Mouse (Mus musculus) left cerebral cortex, adult 11 months (tissue): ENCODE data around the gene Rpn1.

Source experiments
- DNase-seq: peaks from one replicate; pipeline ENCODE4 v3.0.0; 2022; ENCODE audit warnings: low spot score

The Rpn1 gene

GRCm38 (mm10) chr6:88065968-88066367 lies 18.3 kb upstream of the Rpn1 start:
- DNase-seq, result no peak

- DNase-seq, result no peak
Measured at GRCm38 (mm10) chr6:88067722-88068121, 16.6 kb upstream of the Rpn1 start.

GRCm38 (mm10) chr6:88068739-88069138 lies 15.5 kb upstream of the Rpn1 start:
- DNase-seq, result no peak

- no peak for DNase-seq
Measured at GRCm38 (mm10) chr6:88070468-88070867, 13.8 kb upstream of the Rpn1 start.

- DNase-seq, result no peak
Measured at GRCm38 (mm10) chr6:88071216-88071615, 13.1 kb upstream of the Rpn1 start.

- DNase-seq, result peak; percentile 94
Measured at GRCm38 (mm10) chr6:88074752-88075554, 9.3 kb upstream of the Rpn1 start.

- no peak for DNase-seq
Measured at GRCm38 (mm10) chr6:88075960-88076517, 8.2 kb upstream of the Rpn1 start.

GRCm38 (mm10) chr6:88083095-88083494 lies 1.2 kb upstream of the Rpn1 start:
- DNase-seq, result no peak

- DNase-seq, result no peak
Measured at GRCm38 (mm10) chr6:88083672-88084071, 610 bp upstream of the Rpn1 start.

GRCm38 (mm10) chr6:88088971-88089370 lies 4.7 kb downstream of the Rpn1 start:
- no peak for DNase-seq

- no peak for DNase-seq
Measured at GRCm38 (mm10) chr6:88095377-88095776, 11.1 kb downstream of the Rpn1 start.

GRCm38 (mm10) chr6:88102096-88102495 lies 17.8 kb downstream of the Rpn1 start:
- DNase-seq, result no peak

- peak; percentile 95 for DNase-seq
Measured at GRCm38 (mm10) chr6:88105783-88106611, 21.7 kb downstream of the Rpn1 start.

- DNase-seq, result no peak
Measured at GRCm38 (mm10) chr6:88106612-88107123, 22.4 kb downstream of the Rpn1 start.

- DNase-seq, result no peak
Measured at GRCm38 (mm10) chr6:88107661-88108535, 23.6 kb downstream of the Rpn1 start.

GRCm38 (mm10) chr6:88113139-88113538 lies 28.9 kb downstream of the Rpn1 start:
- DNase-seq, result no peak

- DNase-seq, result no peak
Measured at GRCm38 (mm10) chr6:88114414-88114813, 30.1 kb downstream of the Rpn1 start.

GRCm38 (mm10) chr6:88116347-88117183 lies 32.3 kb downstream of the Rpn1 start:
- no peak for DNase-seq

GRCm38 (mm10) chr6:88117184-88117575 lies 32.9 kb downstream of the Rpn1 start:
- DNase-seq, result no peak

- no peak for DNase-seq
Measured at GRCm38 (mm10) chr6:88119309-88119708, 35.0 kb downstream of the Rpn1 start.

- DNase-seq, result no peak
Measured at GRCm38 (mm10) chr6:88120813-88121212, 36.5 kb downstream of the Rpn1 start.
